Mouse (Mus musculus) E14TG2a.4 (cell line): ENCODE data around the gene Sh3d19.

Experiments used
- CTCF ChIP-seq: conservative IDR thresholded peaks from 2 replicates; pipeline ENCODE4 v1.5.1; 2014; ENCODE audit warnings: low read length
- NANOG ChIP-seq: IDR thresholded peaks from 2 replicates; pipeline ENCODE4 v1.6.1; 2014; ENCODE audit warnings: borderline replicate concordance, low read length, mixed read lengths
- POU5F1 ChIP-seq: IDR thresholded peaks from 2 replicates; pipeline ENCODE4 v1.6.1; 2014; ENCODE audit warnings: low read length, borderline replicate concordance

DNA sequence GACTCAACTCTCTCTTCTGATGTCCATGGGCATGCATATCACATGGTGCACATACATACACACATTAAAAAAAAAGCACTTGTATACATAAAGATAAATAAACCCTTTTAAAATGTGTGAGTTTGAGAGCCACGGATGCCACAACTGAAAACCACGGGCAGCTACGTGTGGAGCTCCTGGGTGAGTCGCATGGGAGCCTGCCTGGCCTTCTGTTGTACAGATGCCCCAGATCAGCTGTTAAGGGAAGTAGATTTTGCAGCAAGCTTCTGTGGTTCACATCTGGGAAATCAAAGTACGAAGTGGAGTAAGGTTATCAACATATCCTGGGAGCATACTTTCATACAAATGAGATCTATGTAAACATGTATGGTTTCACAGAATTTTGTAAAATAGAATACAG, 37.3 kb upstream of the Sh3d19 start:
- no peak for TF ChIP-seq CTCF
- no peak for TF ChIP-seq POU5F1
- no peak for TF ChIP-seq NANOG
